In genomic region chr16:73769729-73770128, GRCm38 (mm10) we compare ENCODE assay signal across 31 mouse cellular contexts.
DNase-seq lines count a peak whose midpoint lies in the region; ATAC-seq and TF ChIP-seq lines count a peak whose summit lies in the region.
"Had no signal": no experiment of that assay in that cellular context is flagged by ENCODE, and none has a peak within 500 bp of the region (broad histone marks: within the 10 kb centered on the region; RNA-seq: fewer than 3 reads in every experiment).

No protein-coding gene starts in this region.

- no peak overlapping the region for H3K4me3 ChIP-seq in heart, embryonic 11.5 days (ENCODE audit: low read depth, low read length)
- H3K4me3 ChIP-seq in liver, postnatal 0 days (ENCODE audit: low read depth, low read length): no peak overlapping the region
- H3K4me3 ChIP-seq in liver, embryonic 12.5 days: no peak overlapping the region
- no peak overlapping the region for H3K4me3 ChIP-seq in thymus, adult 2 months (ENCODE audit: control insufficient read depth, insufficient read depth, low read length)
- H3K4me3 ChIP-seq: embryonic facial prominence, embryonic 13.5 days; forebrain, embryonic 10.5 days; forebrain, embryonic 15.5 days; gastrocnemius, adult 2 months; heart, embryonic 10.5 days; hindbrain, embryonic 13.5 days; layer of hippocampus, adult 2 months; limb, embryonic 13.5 days; liver, embryonic 15.5 days; midbrain, embryonic 10.5 days; midbrain, embryonic 15.5 days had no signal

- ATAC-seq in heart, embryonic 11.5 days (replicated peaks; ENCODE audit: insufficient number of reproducible peaks, low FRiP score, low TSS enrichment): no peak
- peak; percentile 35; the same call in 1 of the 2 replicates for ATAC-seq in liver, postnatal 0 days
- ATAC-seq in liver, embryonic 12.5 days: no peak
- ATAC-seq in megakaryocyte, adult 5-6 weeks (ENCODE audit: poor library complexity, severe bottlenecking): peak; percentile 71
- ATAC-seq: forebrain, embryonic 15.5 days; inflammation-experienced regulatory T-cells, adult 6 months; midbrain, embryonic 15.5 days; Patski had no signal

- H3K9me3 ChIP-seq in heart, embryonic 11.5 days (replicated peaks; ENCODE audit: control insufficient read depth, low read length): no peaks in the 10 kb centered on the region
- no peaks in the 10 kb centered on the region for H3K9me3 ChIP-seq in liver, postnatal 0 days (ENCODE audit: low read length)
- no peaks in the 10 kb centered on the region for H3K9me3 ChIP-seq in liver, embryonic 12.5 days (replicated peaks)
- H3K9me3 ChIP-seq: embryonic facial prominence, embryonic 13.5 days; forebrain, embryonic 10.5 days; forebrain, embryonic 15.5 days; G1E; heart, embryonic 10.5 days; hindbrain, embryonic 13.5 days; limb, embryonic 13.5 days; liver, embryonic 15.5 days; midbrain, embryonic 10.5 days; midbrain, embryonic 15.5 days had no signal

- no peak overlapping the region for H3K4me2 ChIP-seq in heart, embryonic 11.5 days
- no peak overlapping the region for H3K4me2 ChIP-seq in liver, postnatal 0 days (ENCODE audit: low read depth, low read length)
- H3K4me2 ChIP-seq in liver, embryonic 12.5 days: no peak overlapping the region
- H3K4me2 ChIP-seq: embryonic facial prominence, embryonic 13.5 days; forebrain, embryonic 15.5 days; hindbrain, embryonic 13.5 days; limb, embryonic 13.5 days; liver, embryonic 15.5 days; midbrain, embryonic 15.5 days had no signal

- no peak overlapping the region for H3K27ac ChIP-seq in heart, embryonic 11.5 days (ENCODE audit: low read depth, low read length)
- no peak overlapping the region for H3K27ac ChIP-seq in liver, postnatal 0 days (ENCODE audit: low read depth)
- H3K27ac ChIP-seq in liver, embryonic 12.5 days: no peak overlapping the region
- H3K27ac ChIP-seq in thymus, adult 2 months (ENCODE audit: control insufficient read depth, insufficient read depth, low read length): no peak overlapping the region
- H3K27ac ChIP-seq: embryonic facial prominence, embryonic 13.5 days; forebrain, embryonic 10.5 days; forebrain, embryonic 15.5 days; gastrocnemius, adult 2 months; heart, embryonic 10.5 days; hindbrain, embryonic 13.5 days; layer of hippocampus, adult 2 months; limb, embryonic 13.5 days; liver, embryonic 15.5 days; midbrain, embryonic 10.5 days; midbrain, embryonic 15.5 days; stomach, postnatal 0 days had no signal

- TF ChIP-seq EP300 in liver, postnatal 0 days (IDR thresholded peaks at IDR 0.05; ENCODE audit: low read depth): no peak

- DNase-seq in heart, adult 11 months: peak; percentile 72
- no peak for DNase-seq in liver, postnatal 0 days
- DNase-seq in 416B (ENCODE audit: low read depth): peak; percentile 52
- no peak for DNase-seq in thymus, adult 2 months
- no peak for DNase-seq in kidney, postnatal 25 days
- DNase-seq: adrenal gland, postnatal 14 days; cerebellum, adult 18-20 months; gastrocnemius, adult 2 months; heart, postnatal 4 days; kidney, adult 11 months; kidney, postnatal 36 days; right cerebral cortex, postnatal 4 days; thymus, adult 18-20 months; thymus, postnatal 36 days had no signal

- 74% methylated on average over 5 of the region's 5 CpGs for WGBS in heart, embryonic 11.5 days (ENCODE audit: insufficient replicate concordance)
- 70% methylated on average over 5 of the region's 5 CpGs for WGBS in liver, postnatal 0 days (ENCODE audit: insufficient replicate concordance)
- WGBS in liver, embryonic 12.5 days (ENCODE audit: insufficient replicate concordance): 63% methylated on average over 5 of the region's 5 CpGs
- 85% methylated on average over 5 of the region's 5 CpGs for WGBS in thymus, adult 2 months

- H3K4me1 ChIP-seq in heart, embryonic 11.5 days (ENCODE audit: control insufficient read depth, insufficient read depth, low read length): no peaks in the 10 kb centered on the region
- no peaks in the 10 kb centered on the region for H3K4me1 ChIP-seq in liver, postnatal 0 days (ENCODE audit: insufficient read depth)
- no peaks in the 10 kb centered on the region for H3K4me1 ChIP-seq in liver, embryonic 12.5 days
- H3K4me1 ChIP-seq in thymus, adult 2 months (replicated peaks; ENCODE audit: control insufficient read depth, insufficient read depth, low read length): no peaks in the 10 kb centered on the region
- H3K4me1 ChIP-seq: forebrain, embryonic 10.5 days; forebrain, embryonic 15.5 days; heart, embryonic 10.5 days; hindbrain, embryonic 13.5 days; limb, embryonic 13.5 days; liver, embryonic 15.5 days; midbrain, embryonic 10.5 days; midbrain, embryonic 15.5 days had no signal

- H3K36me3 ChIP-seq in heart, embryonic 11.5 days (ENCODE audit: control insufficient read depth, insufficient read depth, low read length): no peaks in the 10 kb centered on the region
- no peaks in the 10 kb centered on the region for H3K36me3 ChIP-seq in liver, postnatal 0 days (replicated peaks; ENCODE audit: insufficient read depth, low read length)
- H3K36me3 ChIP-seq in liver, embryonic 12.5 days: no peaks in the 10 kb centered on the region
- H3K36me3 ChIP-seq in thymus, adult 2 months (ENCODE audit: control insufficient read depth, insufficient read depth, low read length): no peaks in the 10 kb centered on the region
- H3K36me3 ChIP-seq: embryonic facial prominence, embryonic 13.5 days; forebrain, embryonic 10.5 days; forebrain, embryonic 15.5 days; G1E; heart, embryonic 10.5 days; hindbrain, embryonic 13.5 days; limb, embryonic 13.5 days; liver, embryonic 15.5 days; midbrain, embryonic 10.5 days; midbrain, embryonic 15.5 days had no signal

- no peaks in the 10 kb centered on the region for H3K27me3 ChIP-seq in heart, embryonic 11.5 days (ENCODE audit: control insufficient read depth, insufficient read depth, low read length)
- H3K27me3 ChIP-seq in liver, postnatal 0 days (ENCODE audit: insufficient read depth, low read length): no peaks in the 10 kb centered on the region
- H3K27me3 ChIP-seq in liver, embryonic 12.5 days (replicated peaks): no peaks in the 10 kb centered on the region
- no peaks in the 10 kb centered on the region for H3K27me3 ChIP-seq in thymus, adult 2 months (ENCODE audit: control insufficient read depth, insufficient read depth, low read length)
- H3K27me3 ChIP-seq: embryonic facial prominence, embryonic 13.5 days; forebrain, embryonic 15.5 days; hindbrain, embryonic 13.5 days; limb, embryonic 13.5 days; liver, embryonic 15.5 days; midbrain, embryonic 15.5 days; Patski had no signal

- TF ChIP-seq CTCF in liver, postnatal 0 days (IDR thresholded peaks at IDR 0.05; ENCODE audit: low read depth): no peak
- no peak for TF ChIP-seq CTCF in thymus, adult 2 months (IDR thresholded peaks at IDR 0.05; ENCODE audit: borderline replicate concordance, control insufficient read depth, extremely low read depth, insufficient read depth, low read length, poor library complexity)

- no peak for TF ChIP-seq POLR2A in thymus, adult 2 months (IDR thresholded peaks at IDR 0.05; ENCODE audit: control insufficient read depth, extremely low read depth, insufficient read depth, low read length, poor library complexity)

- H3K9ac ChIP-seq in heart, embryonic 11.5 days (ENCODE audit: low read depth, low read length): no peak overlapping the region
- no peak overlapping the region for H3K9ac ChIP-seq in liver, postnatal 0 days (replicated peaks)
- H3K9ac ChIP-seq in liver, embryonic 12.5 days: no peak overlapping the region
- H3K9ac ChIP-seq: embryonic facial prominence, embryonic 13.5 days; forebrain, embryonic 15.5 days; hindbrain, embryonic 13.5 days; limb, embryonic 13.5 days; liver, embryonic 15.5 days; midbrain, embryonic 15.5 days had no signal

Comparison
In these comparisons a context has a peak if more than half of its experiments do, and no peak if none do; other contexts are left out.
1. ATAC-seq: peak in liver, postnatal 0 days (single experiment) and megakaryocyte, adult 5-6 weeks (single experiment); none in heart, embryonic 11.5 days (single experiment) and liver, embryonic 12.5 days (single experiment).
2. DNase-seq: peak in heart, adult 11 months (single experiment) and 416B (single experiment); none in liver, postnatal 0 days (single experiment), thymus, adult 2 months (single experiment) and kidney, postnatal 25 days (0 of 2).